In the genomic region with DNA sequence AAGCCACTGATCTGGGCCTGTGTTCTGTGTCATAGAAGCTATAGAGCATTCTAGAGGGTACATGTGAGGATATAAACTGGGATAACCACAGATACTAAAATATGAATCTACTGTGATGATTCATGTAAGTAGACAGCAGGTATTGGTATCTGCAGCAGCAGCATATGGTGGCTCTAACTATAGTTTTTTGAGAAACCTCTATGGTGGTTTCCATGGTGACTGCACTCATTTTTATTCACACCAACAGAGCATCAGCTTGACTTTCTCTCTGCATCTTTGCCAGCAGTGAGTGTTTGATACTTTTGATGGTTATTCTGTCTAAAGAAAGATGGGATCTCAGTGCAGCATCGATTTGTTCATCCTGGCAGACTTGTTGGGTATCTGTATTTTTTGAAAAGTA, we compare ENCODE assay signal across 17 mouse cellular contexts.
"Had no signal": no experiment of that assay in that cellular context is flagged by ENCODE, and none has a peak within 500 bp of the region (broad histone marks: within the 10 kb centered on the region; RNA-seq: fewer than 3 reads in every experiment).

No protein-coding gene starts in this region.

- H3K4me1 ChIP-seq: limb, embryonic 15.5 days; liver, embryonic 12.5 days; lung, embryonic 15.5 days; midbrain, embryonic 15.5 days; neural tube, embryonic 13.5 days had no signal

- ATAC-seq: inflammation-experienced regulatory T-cells, adult 6 months; intestine, postnatal 0 days; liver, embryonic 12.5 days; midbrain, embryonic 15.5 days had no signal

- H3K4me2 ChIP-seq: limb, embryonic 15.5 days; liver, embryonic 12.5 days; lung, embryonic 15.5 days; midbrain, embryonic 11.5 days; midbrain, embryonic 15.5 days; neural tube, embryonic 13.5 days had no signal

- H3K27me3 ChIP-seq: limb, embryonic 15.5 days; liver, embryonic 12.5 days; lung, embryonic 15.5 days; megakaryocyte, embryonic 14.5 days; midbrain, embryonic 15.5 days; neural tube, embryonic 13.5 days had no signal

- H3K9ac ChIP-seq: limb, embryonic 15.5 days; liver, embryonic 12.5 days; lung, embryonic 15.5 days; midbrain, embryonic 15.5 days; neural tube, embryonic 13.5 days had no signal

- H3K27ac ChIP-seq: limb, embryonic 15.5 days; liver, embryonic 12.5 days; lung, embryonic 15.5 days; macrophage; midbrain, embryonic 15.5 days; neural tube, embryonic 13.5 days; stomach, postnatal 0 days had no signal

- DNase-seq: kidney, adult 8-10 months; kidney, postnatal 25 days; lung, postnatal 14 days; retina, postnatal 1 day; thymus, adult 18-20 months; thymus, postnatal 14 days had no signal

- H3K36me3 ChIP-seq: limb, embryonic 15.5 days; liver, embryonic 12.5 days; lung, embryonic 15.5 days; midbrain, embryonic 15.5 days; neural tube, embryonic 13.5 days had no signal

- H3K4me3 ChIP-seq: limb, embryonic 15.5 days; liver, embryonic 12.5 days; lung, embryonic 15.5 days; megakaryocyte, embryonic 14.5 days; midbrain, embryonic 15.5 days; neural tube, embryonic 13.5 days had no signal

- H3K9me3 ChIP-seq: limb, embryonic 15.5 days; liver, embryonic 12.5 days; lung, embryonic 15.5 days; megakaryocyte, embryonic 14.5 days; midbrain, embryonic 15.5 days; neural tube, embryonic 13.5 days had no signal
